Mouse (Mus musculus) 3T3-L1 (cell line): ENCODE data around the gene Lix1.

Experiments used
- DNase-seq: peaks from one replicate; pipeline ENCODE4 v3.0.0-alpha.2; 2015; ENCODE audit warnings: low read depth, low spot score

The Lix1 gene

GRCm38 (mm10) chr17:17412176-17412575, 9.7 kb downstream of the Lix1 start:
- DNase-seq = no peak

DNA sequence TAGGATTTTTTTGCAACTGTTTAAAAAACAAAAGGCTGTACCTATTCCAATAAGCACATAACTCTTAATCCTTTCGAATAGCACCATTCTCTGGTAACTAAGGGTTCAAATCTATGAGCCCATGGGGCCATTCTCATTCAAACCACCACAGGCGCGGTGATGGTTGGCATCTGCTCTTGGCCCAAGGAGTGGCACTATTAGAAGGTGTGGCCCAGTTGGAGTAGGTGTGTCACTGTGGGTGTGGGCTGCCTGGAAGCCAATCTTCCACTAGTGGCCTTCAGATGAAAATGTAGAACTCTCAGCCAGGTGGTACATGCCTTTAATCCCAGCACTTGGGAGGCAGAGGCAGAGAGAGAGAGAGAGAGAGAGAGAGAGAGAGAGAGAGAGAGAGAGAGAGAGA, 11.7 kb downstream of the Lix1 start:
- no peak for DNase-seq

- DNase-seq = no peak
Observed at GRCm38 (mm10) chr17:17424609-17425307, 22.3 kb downstream of the Lix1 start.

DNA sequence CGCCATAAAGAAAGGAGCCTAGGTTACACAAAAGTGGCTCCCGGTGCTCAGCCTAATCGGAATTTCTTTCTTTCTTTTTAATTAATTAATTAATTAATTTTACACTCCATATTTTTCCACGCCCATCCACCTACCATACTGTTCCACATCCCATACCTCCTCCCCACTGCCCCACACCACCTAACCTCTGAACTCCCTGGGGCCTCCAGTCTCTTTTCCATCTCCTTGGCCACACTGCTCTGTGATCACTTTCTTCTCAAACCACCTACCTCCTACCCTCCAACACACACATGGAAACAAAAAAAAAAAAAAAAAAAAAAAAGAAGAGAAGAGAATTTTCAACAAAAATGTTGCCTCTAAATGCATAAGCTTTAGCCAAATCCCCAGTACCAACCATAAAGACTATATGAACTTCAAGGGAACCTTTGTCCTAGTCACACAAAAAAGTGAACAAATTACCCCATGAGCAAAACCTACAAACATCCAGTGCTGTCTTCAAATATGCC, 22.9 kb downstream of the Lix1 start:
- DNase-seq = no peak

- no peak for DNase-seq
Observed at GRCm38 (mm10) chr17:17425906-17426305, 23.4 kb downstream of the Lix1 start.

DNA sequence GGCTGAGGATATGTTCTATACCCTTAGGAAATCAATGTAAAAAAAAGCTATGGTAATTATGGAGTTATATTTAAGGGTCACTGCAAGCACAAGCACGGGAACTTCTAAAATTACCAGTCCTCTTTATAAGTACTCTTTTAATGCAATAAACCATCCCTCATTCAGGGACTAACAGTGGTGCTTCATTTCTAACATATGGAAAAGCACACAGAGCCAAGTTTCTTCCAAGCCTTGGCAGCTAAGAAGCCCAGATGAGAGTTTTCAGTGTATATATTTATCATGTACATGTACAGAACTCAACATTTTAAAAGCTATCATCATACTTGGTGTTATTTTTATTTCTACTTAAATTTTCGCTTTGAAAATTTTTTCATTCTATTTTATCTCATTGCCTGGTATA, 26.4 kb downstream of the Lix1 start:
- no peak for DNase-seq

DNA sequence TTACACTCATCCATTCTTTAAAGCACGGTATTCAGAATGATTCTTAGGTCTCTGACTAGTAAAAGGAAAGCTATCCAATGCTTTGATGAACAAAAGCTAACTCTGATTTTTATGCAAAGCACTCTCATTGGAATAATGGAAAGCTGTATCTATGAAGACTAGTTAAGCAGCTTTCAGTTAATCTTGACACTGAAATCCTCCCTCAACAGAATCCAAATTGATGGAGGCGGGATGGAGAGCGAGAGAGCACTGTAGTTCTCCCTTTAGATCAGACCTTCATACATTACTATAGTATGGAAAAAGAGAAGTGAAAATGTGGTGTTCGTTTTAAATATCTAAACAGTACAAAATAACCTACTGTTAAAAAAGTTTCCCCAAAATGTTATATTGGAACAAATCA, 31.2 kb downstream of the Lix1 start:
- no peak for DNase-seq

DNA sequence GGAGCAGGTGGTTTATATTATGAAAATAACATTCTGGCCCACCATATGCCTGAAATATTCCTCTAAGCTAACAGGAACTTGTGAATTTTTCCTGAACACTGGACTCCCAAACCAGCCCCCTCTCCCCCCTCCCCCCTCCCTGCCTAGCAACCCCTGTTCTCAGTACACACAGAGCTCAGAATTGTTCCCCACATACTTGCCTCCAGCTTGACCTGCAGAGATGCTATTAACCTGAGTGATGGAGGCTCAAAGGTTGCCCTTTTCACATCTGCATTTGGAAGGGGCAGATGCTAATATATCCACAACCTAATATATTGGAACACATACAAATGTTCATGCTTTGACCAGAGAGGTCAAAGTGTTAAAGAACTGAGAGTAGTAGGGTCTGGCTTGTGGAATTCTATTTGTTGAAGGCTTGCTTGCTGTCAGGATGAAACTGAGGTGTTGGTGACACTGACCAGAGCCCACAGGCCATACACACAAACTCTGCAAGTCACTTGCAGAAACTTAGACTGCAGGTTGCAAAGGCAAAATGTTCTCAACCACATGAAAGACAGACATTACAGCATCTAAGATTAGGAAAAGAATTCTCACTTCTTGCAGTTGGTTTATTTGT, 36.2 kb downstream of the Lix1 start:
- no peak for DNase-seq

- no peak for DNase-seq
Observed at GRCm38 (mm10) chr17:17441876-17442498, 39.5 kb downstream of the Lix1 start.

DNA sequence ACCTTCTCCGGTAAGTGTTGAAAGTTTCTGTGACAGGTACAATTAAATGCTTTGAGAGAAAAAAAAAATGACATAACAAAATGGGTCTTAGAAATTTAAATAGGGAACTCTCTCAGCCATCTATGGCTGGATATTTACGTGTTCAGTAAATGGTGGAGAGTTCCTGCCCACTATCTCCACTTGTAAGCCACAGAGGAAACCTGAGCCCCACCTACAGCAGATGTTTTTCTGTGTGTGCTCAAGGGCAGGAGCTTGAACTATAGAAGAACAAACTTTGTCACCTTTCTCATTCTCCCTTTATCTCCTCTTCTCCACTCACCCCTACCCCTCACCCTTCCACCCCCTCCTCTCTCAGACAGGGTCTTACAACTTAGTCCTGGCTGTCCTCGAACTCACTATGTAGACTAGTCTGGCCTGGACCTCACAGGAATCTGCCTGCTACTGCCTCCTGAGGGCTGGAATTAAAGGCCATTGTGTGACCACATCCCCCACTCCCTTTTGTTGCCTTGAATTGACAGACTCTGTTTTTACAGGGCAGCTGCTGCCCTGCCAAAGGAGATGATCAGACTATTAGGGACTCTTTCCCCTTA, 41.9 kb downstream of the Lix1 start:
- no peak for DNase-seq

GRCm38 (mm10) chr17:17446683-17447082, 44.2 kb downstream of the Lix1 start:
- no peak for DNase-seq

GRCm38 (mm10) chr17:17447821-17448220, 45.3 kb downstream of the Lix1 start:
- no peak for DNase-seq

GRCm38 (mm10) chr17:17448737-17449440, 46.4 kb downstream of the Lix1 start:
- no peak for DNase-seq

- DNase-seq = no peak
Observed at GRCm38 (mm10) chr17:17449441-17449770, 46.9 kb downstream of the Lix1 start.

DNA sequence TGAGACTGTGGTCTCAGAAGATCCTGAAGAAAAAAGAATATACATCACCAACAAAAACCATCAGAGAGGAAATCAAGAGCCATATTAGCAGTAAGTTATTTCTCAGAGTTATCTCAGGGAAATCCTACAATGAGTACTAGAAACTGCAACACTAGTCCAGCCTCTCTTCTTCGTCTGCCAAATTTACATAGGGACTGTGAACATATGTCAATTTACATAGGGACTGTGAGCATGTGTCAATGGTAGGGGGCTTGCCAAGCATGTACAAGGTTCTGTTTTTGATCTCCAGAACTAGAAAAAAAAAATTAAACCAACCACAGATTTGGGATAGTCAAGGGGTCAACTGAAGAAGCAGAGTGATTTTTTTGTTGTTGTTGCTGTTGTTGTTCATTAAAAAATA, 48.6 kb downstream of the Lix1 start:
- DNase-seq = no peak

DNA sequence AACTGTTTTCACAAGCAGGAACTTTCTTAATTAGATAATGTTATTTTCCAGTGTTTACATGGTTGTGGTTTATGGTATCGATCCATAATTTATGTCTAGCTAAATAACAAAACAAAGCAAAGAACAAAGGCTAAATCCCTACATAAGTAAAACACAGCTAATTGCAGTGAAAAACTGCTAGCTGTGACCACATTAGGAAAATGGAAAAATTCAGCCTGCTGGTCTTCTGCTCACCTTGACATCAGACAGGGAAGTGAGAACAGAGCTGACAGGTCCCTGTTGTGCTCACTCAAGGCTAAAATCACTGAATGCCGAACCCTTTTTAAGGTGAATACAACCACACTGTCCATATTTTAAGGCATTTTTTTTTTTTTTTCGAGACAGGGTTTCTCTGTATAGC, 50.1 kb downstream of the Lix1 start:
- DNase-seq = no peak

DNA sequence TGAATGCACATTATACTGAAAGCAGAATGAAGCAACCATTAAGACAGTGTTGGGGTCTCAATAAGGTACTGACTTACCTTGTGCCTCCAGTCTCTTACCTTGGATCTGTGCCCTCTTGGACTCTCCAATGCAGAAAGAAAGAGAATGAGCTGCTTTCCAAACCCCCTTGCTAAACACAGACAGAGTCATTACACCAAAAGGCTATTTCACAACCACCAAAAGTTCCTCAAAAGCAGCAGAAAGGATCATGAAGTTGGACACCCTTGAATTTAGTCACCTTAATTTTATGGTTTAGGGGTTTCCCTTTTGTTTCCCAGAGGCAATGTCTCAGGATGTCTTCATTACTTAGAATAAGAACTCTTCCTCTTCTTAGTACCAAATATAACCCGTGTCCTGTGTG, 52.1 kb downstream of the Lix1 start:
- DNase-seq = no peak

GRCm38 (mm10) chr17:17485789-17486188, 83.3 kb downstream of the Lix1 start:
- no peak for DNase-seq

- no peak for DNase-seq
Observed at GRCm38 (mm10) chr17:17490820-17491621, 88.5 kb downstream of the Lix1 start.

DNA sequence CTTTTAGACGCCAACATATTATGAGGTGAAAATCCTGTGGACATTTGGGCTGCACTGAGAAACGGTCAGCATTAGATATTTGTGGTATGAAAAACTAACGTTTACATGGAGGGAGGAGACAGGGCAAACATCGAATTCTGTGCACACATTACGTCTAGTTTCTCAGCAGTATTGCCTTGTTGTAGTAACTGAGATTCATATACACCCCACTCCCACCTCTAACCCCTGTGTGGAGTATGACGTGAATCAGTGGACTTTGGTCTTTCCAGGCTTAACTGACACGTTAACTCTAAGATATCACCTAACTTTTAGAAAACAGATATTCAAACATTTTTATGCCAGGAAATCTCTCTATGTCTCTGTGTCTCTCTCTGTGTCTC, 89.1 kb downstream of the Lix1 start:
- no peak for DNase-seq

- no peak for DNase-seq
Observed at GRCm38 (mm10) chr17:17492116-17492515, 89.6 kb downstream of the Lix1 start.
